Mouse (Mus musculus) heart, adult 2 months (tissue): ENCODE measurements around the gene Has1.

Experiments used
- CTCF ChIP-seq: fragments of 200-600 bp; IDR thresholded peaks from 2 replicates; pipeline ENCODE4 v1.8.1; 2022; ENCODE audit warnings: antibody characterized with exemption, mild to moderate bottlenecking, moderate library complexity
- EP300 ChIP-seq: fragments of 200-500 bp; IDR thresholded peaks from 2 replicates; pipeline ENCODE4 v1.6.1; 2011; ENCODE audit warnings: low read depth, low read length, control low read depth; ENCODE audit not compliant: insufficient read depth
- POLR2A ChIP-seq: fragments of 200-500 bp; IDR thresholded peaks from 2 replicates; pipeline ENCODE4 v1.6.1; 2011; ENCODE audit warnings: mild to moderate bottlenecking, low read depth, low read length, control low read depth; ENCODE audit not compliant: insufficient read depth

DNA sequence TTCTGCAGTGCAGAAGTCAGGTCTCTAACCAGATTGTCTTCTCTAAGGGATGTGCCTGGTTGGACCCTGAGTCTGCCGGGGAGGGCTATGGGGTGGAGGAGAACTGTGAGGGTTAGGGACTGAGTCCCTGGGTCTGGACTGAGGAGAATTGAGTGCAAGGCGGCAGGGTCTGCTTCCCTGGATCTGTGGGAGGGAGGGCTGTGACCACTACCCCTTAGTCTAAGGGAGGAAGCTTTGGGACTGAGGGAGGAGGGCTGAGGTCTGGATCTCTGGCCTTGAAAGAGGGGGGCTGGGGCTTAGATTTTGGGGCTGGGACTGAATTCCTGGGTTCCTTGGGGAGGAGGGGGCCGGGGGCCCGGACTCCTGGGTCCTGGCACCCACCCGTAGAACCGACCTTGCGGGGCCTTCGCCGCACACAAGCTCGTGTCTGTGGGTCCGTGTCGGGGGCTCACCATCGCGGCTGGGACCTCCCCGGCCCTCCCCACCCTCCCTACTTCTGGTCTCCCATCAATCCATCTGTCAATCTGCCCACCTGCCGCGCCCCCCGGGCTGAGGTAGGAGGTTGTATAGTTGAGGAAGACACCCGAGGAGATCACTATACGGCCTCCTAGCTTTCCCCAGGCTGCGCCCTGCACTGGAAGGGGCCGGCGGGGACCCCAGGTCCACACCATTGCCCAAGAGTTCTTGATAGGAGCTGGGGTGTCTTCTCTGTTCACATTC lies 25.0 kb downstream of the Has1 start:
- TF ChIP-seq CTCF (no peak), EP300 (no peak), POLR2A (no peak)
